Mouse (Mus musculus) heart, adult 2 months (tissue): ENCODE data around the gene Agap3.

ENCODE experiments used
- CTCF ChIP-seq: fragments of 200-600 bp; IDR thresholded peaks from 2 replicates; pipeline ENCODE4 v1.8.1; 2022; ENCODE audit warnings: antibody characterized with exemption, mild to moderate bottlenecking, moderate library complexity
- POLR2A ChIP-seq: fragments of 200-500 bp; IDR thresholded peaks from 2 replicates; pipeline ENCODE4 v1.6.1; 2011; ENCODE audit warnings: mild to moderate bottlenecking, low read depth, low read length, control low read depth; ENCODE audit not compliant: insufficient read depth

GRCm38 (mm10) chr5:24452691-24453233 is 785 bp downstream of the Agap3 start:
- TF ChIP-seq CTCF (peak; percentile 19), POLR2A (no peak)
